Mouse (Mus musculus): ENCODE measurements around the gene Mat2a. TPM values are rescaled to one million over a fixed set of nuclear protein-coding genes. Genes with fewer than 3 reads are reported as not detected.
"Not testable (repeated sequence)": the region's sequence is repeated elsewhere in the genome, so short reads cannot be mapped to it uniquely, and the experiment has no call there.

Mat2a gene
- polyA plus RNA-seq (2016; fragmentation: Nextera tagmentation; extraction: Ambion mirVana): 475 and 476 TPM in 2 replicates

DNA sequence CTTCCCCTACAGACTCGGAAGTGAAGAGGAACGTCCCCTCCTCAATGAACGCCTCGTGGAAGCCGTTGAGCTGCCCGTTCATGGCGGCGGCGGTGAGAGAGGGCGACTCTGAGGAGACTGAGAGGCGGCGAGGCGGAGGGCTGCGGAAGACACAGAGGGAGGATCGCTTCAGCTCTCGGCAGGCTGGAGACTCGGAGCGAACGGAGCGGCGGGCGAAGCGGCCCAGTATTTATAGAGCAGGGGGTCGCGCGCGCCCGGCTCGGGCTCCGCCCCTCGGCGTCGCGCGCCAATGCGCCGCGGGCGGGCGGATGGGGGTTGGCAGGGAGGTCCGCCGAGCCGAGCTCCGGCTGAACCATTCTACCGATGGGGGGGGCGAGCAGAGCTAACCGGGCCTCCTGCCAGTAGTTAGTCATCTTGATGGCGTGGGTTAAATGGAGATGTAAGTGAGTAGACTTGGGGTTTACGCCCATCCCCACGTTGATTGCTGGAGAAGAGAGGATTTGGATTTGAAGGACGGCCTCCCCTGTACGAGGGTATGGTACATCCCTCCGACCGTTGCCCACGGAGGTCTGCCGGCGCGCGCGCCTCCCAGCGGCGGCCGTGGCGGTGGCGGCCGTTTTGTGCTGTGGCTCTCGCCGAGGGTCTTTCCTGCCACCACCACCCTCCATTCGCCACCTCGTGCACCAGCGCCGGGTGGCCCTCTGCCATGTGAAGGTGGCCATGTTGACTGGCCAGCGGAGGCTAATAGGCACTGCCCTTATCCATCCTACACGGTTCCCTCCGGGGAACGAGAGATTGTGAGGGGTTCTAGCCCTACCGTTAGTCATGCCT lies at the start of gene Mat2a:
Mat2a (minus strand) TSS at position 204 of the 831 bp plus-strand sequence.
- H3K9me3 ChIP-seq: no peaks in the 10 kb centered on the region
- no peaks in the 10 kb centered on the region for H3K27me3 ChIP-seq
- H3K4me3 ChIP-seq (replicated peaks): peak within 1 kb of the TSS; percentile 95
- H3K4me1 ChIP-seq: peaks cover 29% of the 10 kb centered on the region
- H3K36me3 ChIP-seq (replicated peaks): peaks cover 29% of the 10 kb centered on the region
- peak within 1 kb of the TSS; percentile 86 for H3K4me2 ChIP-seq
- peak; percentile 91 for ATAC-seq (ENCODE audit: low FRiP score)
- under 1% methylated on average over 77 of the region's 77 CpGs for WGBS
- H3K27ac ChIP-seq: peak within 1 kb of the TSS; percentile 98
- H3K9ac ChIP-seq: peak within 1 kb of the TSS; percentile 100

GRCm38 (mm10) chr6:72488850-72489249 lies 49.5 kb upstream of the Mat2a start:
- H3K36me3 ChIP-seq (replicated peaks): no peaks in the 10 kb centered on the region
- no peak overlapping the region for H3K9ac ChIP-seq
- H3K4me1 ChIP-seq: no peaks in the 10 kb centered on the region
- no peak overlapping the region for H3K4me3 ChIP-seq (replicated peaks)
- no peak for ATAC-seq (ENCODE audit: low FRiP score)
- H3K27ac ChIP-seq: no peak overlapping the region
- WGBS: 64% methylated on average over 3 of the region's 3 CpGs
- no peak overlapping the region for H3K4me2 ChIP-seq
- H3K27me3 ChIP-seq: no peaks in the 10 kb centered on the region
- H3K9me3 ChIP-seq: no peaks in the 10 kb centered on the region

GRCm38 (mm10) chr6:72487282-72487681 lies 47.9 kb upstream of the Mat2a start:
- ATAC-seq (ENCODE audit: low FRiP score): no peak
- Histone ChIP-seq H3K4me1 (no peaks in the 10 kb centered on the region), H3K4me3 (replicated peaks) (no peak overlapping the region), H3K4me2 (no peak overlapping the region), H3K27me3 (no peaks in the 10 kb centered on the region), H3K27ac (no peak overlapping the region), H3K9me3 (no peaks in the 10 kb centered on the region), H3K9ac (no peak overlapping the region), H3K36me3 (replicated peaks) (no peaks in the 10 kb centered on the region)
- WGBS: 66% methylated on average over 3 of the region's 3 CpGs

- no peak for ATAC-seq (ENCODE audit: low FRiP score)
- 92% methylated on average over 6 of the region's 6 CpGs for WGBS
Observed at GRCm38 (mm10) chr6:72486307-72486706, 46.9 kb upstream of the Mat2a start.

GRCm38 (mm10) chr6:72484887-72485286 lies 45.5 kb upstream of the Mat2a start:
- H3K27ac ChIP-seq: no peak overlapping the region
- no peaks in the 10 kb centered on the region for H3K27me3 ChIP-seq
- no peak overlapping the region for H3K9ac ChIP-seq
- ATAC-seq (ENCODE audit: low FRiP score): no peak
- H3K9me3 ChIP-seq: no peaks in the 10 kb centered on the region
- H3K4me3 ChIP-seq (replicated peaks): no peak overlapping the region
- WGBS: 81% methylated on average over 4 of the region's 4 CpGs
- H3K4me2 ChIP-seq: no peak overlapping the region
- no peaks in the 10 kb centered on the region for H3K4me1 ChIP-seq
- H3K36me3 ChIP-seq (replicated peaks): no peaks in the 10 kb centered on the region

More at GRCm38 (mm10) chr6:72486307-72486706, 46.9 kb upstream of the Mat2a start:
- Histone ChIP-seq H3K36me3 (replicated peaks) (no peaks in the 10 kb centered on the region), H3K4me3 (replicated peaks) (no peak overlapping the region), H3K4me1 (no peaks in the 10 kb centered on the region), H3K27me3 (no peaks in the 10 kb centered on the region), H3K9me3 (no peaks in the 10 kb centered on the region), H3K4me2 (no peak overlapping the region), H3K27ac (no peak overlapping the region), H3K9ac (no peak overlapping the region)

DNA sequence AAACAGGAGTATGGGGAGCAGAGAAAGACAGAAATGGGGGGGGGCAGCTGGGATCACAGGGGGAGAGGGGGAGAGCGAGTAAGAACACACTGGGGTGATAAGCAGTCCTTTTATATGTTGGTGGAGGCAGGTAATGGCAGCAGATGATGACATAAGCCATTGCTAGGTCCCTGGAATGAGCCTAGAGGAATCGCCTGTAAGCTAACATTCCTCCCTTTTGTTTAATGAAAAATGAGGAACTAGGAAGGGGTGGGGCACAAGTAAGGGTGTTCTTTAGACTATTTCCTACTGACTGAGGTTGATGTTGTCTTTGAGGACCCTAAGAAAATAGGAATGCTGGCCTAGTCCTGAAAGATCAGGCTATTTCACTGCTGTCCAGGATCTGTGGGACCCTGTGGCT lies 42.8 kb upstream of the Mat2a start:
- Histone ChIP-seq H3K4me3 (replicated peaks) (no peak overlapping the region), H3K4me1 (no peaks in the 10 kb centered on the region), H3K36me3 (replicated peaks) (no peaks in the 10 kb centered on the region), H3K9ac (no peak overlapping the region), H3K27ac (no peak overlapping the region), H3K4me2 (no peak overlapping the region), H3K27me3 (no peaks in the 10 kb centered on the region), H3K9me3 (no peaks in the 10 kb centered on the region)
- WGBS: 70% methylated on average over 2 of the region's 2 CpGs
- no peak for ATAC-seq (ENCODE audit: low FRiP score)

DNA sequence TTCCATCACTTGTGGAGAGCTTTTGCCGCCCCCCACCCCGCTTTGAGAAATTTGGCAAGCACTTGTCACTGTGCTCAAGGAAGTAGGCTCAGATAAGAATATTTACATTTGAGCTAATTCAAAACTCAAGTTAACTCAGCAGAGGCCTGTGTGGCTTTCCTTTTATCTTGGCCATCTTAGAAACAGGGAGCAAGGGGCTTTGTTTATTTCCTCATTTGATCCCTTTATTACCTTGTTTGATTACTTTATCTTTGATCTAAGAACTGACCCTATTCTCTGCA lies 41.0 kb upstream of the Mat2a start:
- WGBS: 92% methylated on average over 2 of the region's 2 CpGs

GRCm38 (mm10) chr6:72479645-72480421 lies 40.5 kb upstream of the Mat2a start:
- ATAC-seq (ENCODE audit: low FRiP score): no peak
- Histone ChIP-seq H3K4me3 (replicated peaks) (no peak overlapping the region), H3K4me1 (no peaks in the 10 kb centered on the region), H3K4me2 (no peak overlapping the region), H3K27ac (no peak overlapping the region), H3K36me3 (replicated peaks) (no peaks in the 10 kb centered on the region), H3K27me3 (no peaks in the 10 kb centered on the region), H3K9me3 (no peaks in the 10 kb centered on the region), H3K9ac (no peak overlapping the region)
- 91% methylated on average over 12 of the region's 12 CpGs for WGBS

More for the DNA sequence above, 41.0 kb upstream of the Mat2a start:
- no peak for ATAC-seq (ENCODE audit: low FRiP score)
- H3K27me3 ChIP-seq: no peaks in the 10 kb centered on the region
- H3K27ac ChIP-seq: no peak overlapping the region
- no peaks in the 10 kb centered on the region for H3K36me3 ChIP-seq (replicated peaks)
- H3K4me1 ChIP-seq: no peaks in the 10 kb centered on the region
- no peaks in the 10 kb centered on the region for H3K9me3 ChIP-seq
- no peak overlapping the region for H3K4me3 ChIP-seq (replicated peaks)
- H3K4me2 ChIP-seq: no peak overlapping the region
- H3K9ac ChIP-seq: no peak overlapping the region

DNA sequence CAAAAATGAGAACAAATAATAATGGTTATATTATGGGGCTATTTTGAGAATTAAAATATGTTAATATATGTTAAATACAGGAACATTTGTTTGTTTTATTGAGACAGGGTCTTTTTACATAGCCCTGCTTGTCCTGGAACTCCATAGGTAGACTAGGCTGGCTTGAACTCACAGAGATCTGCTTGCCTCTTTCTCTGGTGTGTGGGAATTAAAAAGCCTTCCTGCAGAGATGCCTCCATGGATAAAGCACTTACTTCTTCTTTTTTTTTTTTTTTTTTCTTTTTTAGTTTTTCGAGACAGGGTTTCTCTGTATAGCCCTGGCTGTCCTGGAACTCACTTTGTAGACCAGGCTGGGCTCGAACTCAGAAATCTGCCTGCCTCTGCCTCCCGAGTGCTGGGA lies 39.3 kb upstream of the Mat2a start:
- not testable (repeated sequence) for H3K9me3 ChIP-seq; H3K4me1 ChIP-seq; H3K27me3 ChIP-seq; H3K4me2 ChIP-seq; H3K9ac ChIP-seq; H3K36me3 ChIP-seq (replicated peaks); ATAC-seq (ENCODE audit: low FRiP score); H3K27ac ChIP-seq; H3K4me3 ChIP-seq (replicated peaks)
- 91% methylated on average over 3 of the region's 3 CpGs for WGBS

DNA sequence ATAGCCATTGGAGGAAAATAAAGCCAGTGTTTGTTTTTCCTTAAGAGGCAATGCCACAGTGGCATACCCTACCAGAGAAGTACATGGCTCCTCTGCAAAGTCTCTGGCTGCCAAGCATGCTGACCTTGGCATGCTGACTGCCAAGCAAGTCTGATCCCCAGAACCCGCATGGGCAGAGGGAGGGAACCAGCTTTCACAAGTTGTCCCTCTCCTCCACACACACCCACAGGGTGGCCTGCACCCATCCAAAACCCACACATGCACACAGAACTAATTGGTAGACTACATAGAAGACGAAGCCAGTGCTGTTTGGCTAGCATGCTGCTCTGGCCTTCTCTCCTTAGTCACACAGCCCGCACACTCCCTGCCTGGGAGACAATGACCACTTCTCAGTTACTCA lies 38.3 kb upstream of the Mat2a start:
- no peak overlapping the region for H3K27ac ChIP-seq
- WGBS: 91% methylated on average over 3 of the region's 3 CpGs
- H3K36me3 ChIP-seq (replicated peaks): no peaks in the 10 kb centered on the region
- no peak overlapping the region for H3K4me2 ChIP-seq
- no peak overlapping the region for H3K4me3 ChIP-seq (replicated peaks)
- H3K27me3 ChIP-seq: no peaks in the 10 kb centered on the region
- ATAC-seq (ENCODE audit: low FRiP score): no peak
- no peaks in the 10 kb centered on the region for H3K9me3 ChIP-seq
- H3K4me1 ChIP-seq: no peaks in the 10 kb centered on the region
- no peak overlapping the region for H3K9ac ChIP-seq

- Histone ChIP-seq H3K4me2 (no peak overlapping the region), H3K4me1 (no peaks in the 10 kb centered on the region), H3K4me3 (replicated peaks) (no peak overlapping the region), H3K27ac (no peak overlapping the region), H3K9me3 (no peaks in the 10 kb centered on the region), H3K36me3 (replicated peaks) (no peaks in the 10 kb centered on the region), H3K9ac (no peak overlapping the region), H3K27me3 (no peaks in the 10 kb centered on the region)
- ATAC-seq (ENCODE audit: low FRiP score): no peak
- WGBS: 93% methylated on average over 5 of the region's 5 CpGs
Observed at GRCm38 (mm10) chr6:72476836-72477235, 37.5 kb upstream of the Mat2a start.

DNA sequence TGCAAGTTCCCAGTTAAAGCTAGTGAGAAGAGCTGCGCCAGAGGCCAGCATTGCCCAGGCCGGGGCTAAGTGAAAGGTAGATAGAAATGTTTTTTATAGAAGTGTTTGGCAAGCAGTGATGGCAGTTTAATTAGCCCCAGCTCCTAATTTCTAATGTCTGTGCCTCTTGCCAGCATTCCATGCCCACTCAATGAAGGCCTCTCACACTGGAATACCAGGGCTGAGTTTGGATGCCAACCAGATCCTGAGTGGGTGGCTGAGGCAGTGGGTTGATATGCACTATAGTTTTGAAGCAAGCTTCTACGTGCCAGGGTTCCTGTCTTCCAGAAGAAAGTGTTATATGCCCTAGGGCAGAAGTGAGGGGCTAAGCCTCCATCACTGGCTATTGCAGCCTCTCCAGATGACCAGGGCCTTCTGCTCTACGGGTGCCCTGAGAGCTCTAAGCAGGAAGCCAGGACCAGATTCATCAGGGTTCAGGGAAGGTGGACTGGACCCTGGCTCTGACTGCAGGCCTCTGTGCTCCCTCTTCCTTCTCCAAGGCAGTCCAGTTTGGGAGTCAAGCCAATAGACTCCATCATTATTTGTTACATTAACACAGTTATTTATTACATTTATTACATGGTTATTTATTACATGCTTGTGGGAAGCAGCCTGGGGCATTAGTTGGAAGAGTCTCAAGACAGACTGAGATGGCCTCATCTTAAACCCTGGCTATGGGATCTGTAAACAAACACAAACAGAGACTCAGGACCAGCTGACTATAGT lies 36.0 kb upstream of the Mat2a start:
- Histone ChIP-seq H3K4me1 (no peaks in the 10 kb centered on the region), H3K36me3 (replicated peaks) (no peaks in the 10 kb centered on the region), H3K27ac (no peak overlapping the region), H3K4me3 (replicated peaks) (no peak overlapping the region), H3K9ac (no peak overlapping the region), H3K4me2 (no peak overlapping the region), H3K9me3 (no peaks in the 10 kb centered on the region), H3K27me3 (no peaks in the 10 kb centered on the region)
- ATAC-seq (ENCODE audit: low FRiP score): no peak
- 86% methylated on average over 4 of the region's 4 CpGs for WGBS
